Mouse (Mus musculus): ENCODE measurements around the gene Nubp2.

DNA sequence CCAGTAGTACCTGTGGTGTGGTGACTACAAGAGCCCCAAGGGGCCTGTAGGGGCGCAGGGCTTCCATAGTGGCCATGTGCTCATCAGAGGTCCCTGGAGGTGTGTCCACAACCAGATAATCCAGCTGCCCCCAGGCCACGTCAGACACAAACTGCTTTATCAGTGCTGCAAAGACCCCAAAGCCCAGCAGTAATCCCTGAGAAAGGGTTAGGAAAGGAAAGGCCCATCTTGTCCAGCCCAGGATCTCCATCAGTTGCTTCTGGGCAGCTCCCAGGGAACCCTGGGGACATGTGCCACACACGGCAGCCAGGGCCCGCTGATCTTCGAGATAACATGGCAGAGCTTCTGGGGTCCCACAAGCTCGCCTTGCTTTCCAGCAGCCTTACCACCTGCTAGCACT is 1.8 kb downstream of the Nubp2 start:
- no peak for TF ChIP-seq CTCF (IDR thresholded peaks at IDR 0.05; ENCODE audit: insufficient read depth, low read length)
- TF ChIP-seq POLR2A (IDR thresholded peaks at IDR 0.05; ENCODE audit: borderline replicate concordance, extremely low read depth, low read depth, low read length), result no peak

Measured in lung, adult 2 months (tissue).